Mouse (Mus musculus): ENCODE measurements around the gene Pnck.
A peak's percentile ranks its signal among the peaks of the same experiment; 100 is the strongest.

Pnck gene

DNA sequence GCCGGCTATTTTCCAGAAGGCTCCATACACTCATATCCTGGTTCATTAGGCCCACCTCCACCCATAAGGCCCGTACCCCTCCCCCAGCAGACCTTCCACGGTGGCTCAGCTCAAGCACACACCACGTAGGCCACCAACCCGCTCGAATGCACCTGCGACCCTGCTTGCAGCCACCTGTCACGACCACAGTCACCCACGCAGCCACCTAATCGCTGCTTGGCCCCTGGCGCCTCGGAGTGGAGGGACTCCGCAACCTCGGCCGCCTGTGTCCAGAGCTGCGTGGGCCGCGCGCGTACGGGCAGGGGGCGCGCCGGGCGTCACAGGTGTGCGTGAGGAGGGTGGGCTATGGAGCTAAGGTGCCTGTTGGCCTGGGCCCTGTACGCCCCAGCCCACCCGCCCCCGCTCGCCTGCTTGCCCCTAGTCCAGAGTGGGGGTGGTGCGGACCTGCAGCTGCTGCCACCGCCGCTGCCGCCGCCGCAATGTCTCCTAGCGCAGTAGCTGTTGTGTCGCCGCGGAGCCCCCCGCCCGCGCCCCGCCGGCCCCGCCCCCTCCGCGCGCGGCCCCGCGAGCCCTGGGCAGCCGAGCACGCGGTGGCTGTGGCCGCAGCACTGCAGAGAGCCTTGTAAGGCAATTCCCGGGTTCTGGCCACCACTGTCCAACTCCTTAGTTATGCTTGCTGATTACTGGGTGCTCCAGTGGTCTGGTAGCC, at the start of gene Pnck:
Pnck (minus strand) TSS at position 543 of the 709 bp plus-strand sequence.
- no peaks in the 10 kb centered on the region for H3K27me3 ChIP-seq (ENCODE audit: control insufficient read depth, insufficient read depth, low read length, poor library complexity, severe bottlenecking)
- no peak for DNase-seq (ENCODE audit: low read depth, low spot score)

DNA sequence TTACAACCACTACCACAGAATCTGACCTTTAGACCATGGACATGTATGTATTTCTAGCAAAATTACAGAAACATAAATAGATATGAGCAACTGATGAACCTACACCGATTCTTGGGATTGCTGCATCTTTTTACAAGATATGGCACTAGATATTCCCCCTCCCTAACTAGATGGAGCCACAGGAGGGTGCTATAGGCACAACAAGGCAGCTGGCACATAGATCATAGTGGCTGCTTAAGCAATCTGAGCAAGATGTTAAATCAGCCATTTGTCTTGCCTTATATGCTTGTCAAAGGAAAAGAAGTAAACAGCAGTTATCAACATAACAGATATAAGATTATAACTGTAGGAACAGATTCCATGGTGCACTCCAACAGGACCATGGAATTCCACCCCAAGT, 40.6 kb upstream of the Pnck start:
- peak; percentile 50 for DNase-seq (ENCODE audit: low read depth, low spot score)
- no peaks in the 10 kb centered on the region for H3K27me3 ChIP-seq (ENCODE audit: control insufficient read depth, insufficient read depth, low read length, poor library complexity, severe bottlenecking)
- 0 out of 2 replicates have a peak, but pooled peaks cover 2% of the 10 kb centered on the region for H3K36me3 ChIP-seq (ENCODE audit: control insufficient read depth, insufficient read depth, low read length, poor library complexity, severe bottlenecking)

More for the DNA sequence above, at the start of gene Pnck:
- H3K36me3 ChIP-seq (ENCODE audit: control insufficient read depth, insufficient read depth, low read length, poor library complexity, severe bottlenecking) = no peaks in the 10 kb centered on the region

DNA sequence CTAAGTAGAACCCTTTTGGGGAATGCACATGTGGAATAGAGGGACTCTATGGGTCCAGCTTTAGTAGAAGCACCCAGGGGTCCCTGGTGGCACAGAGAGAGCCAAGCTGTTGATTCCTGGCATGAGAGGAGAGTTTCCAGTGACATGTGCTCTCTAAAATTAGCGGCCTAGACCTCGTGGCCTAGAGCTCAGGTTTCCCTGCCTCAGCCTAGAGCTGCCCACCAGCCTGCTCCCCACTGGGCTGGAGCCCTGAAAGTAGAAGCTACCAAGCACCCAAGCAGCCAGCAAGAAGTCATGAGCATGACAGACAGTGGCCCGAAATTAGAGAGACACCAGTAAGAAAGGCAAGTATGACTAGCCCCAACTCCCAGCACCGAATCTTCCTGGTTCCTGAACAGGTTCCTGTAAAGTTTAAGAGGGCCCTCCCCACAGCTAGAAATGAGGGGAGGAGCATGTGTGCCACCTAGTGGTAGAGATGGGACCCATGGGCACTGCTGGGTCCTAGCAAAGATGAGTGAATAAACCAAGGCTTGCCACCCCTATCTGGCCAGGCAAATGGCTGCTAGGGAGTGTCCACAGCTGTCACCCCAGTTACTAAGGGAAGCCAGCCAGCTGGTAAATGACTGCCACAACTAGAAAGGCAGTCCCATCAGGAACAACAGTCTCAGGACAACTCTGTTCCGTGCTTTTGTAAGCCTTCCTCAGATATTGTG, 31.2 kb upstream of the Pnck start:
- peak; percentile 68 for DNase-seq (ENCODE audit: low read depth, low spot score)
- Histone ChIP-seq H3K27me3 (ENCODE audit: control insufficient read depth, insufficient read depth, low read length, poor library complexity, severe bottlenecking) (no peaks in the 10 kb centered on the region), H3K36me3 (ENCODE audit: control insufficient read depth, insufficient read depth, low read length, poor library complexity, severe bottlenecking) (0 out of 2 replicates have a peak, but pooled peaks cover 5% of the 10 kb centered on the region)

DNA sequence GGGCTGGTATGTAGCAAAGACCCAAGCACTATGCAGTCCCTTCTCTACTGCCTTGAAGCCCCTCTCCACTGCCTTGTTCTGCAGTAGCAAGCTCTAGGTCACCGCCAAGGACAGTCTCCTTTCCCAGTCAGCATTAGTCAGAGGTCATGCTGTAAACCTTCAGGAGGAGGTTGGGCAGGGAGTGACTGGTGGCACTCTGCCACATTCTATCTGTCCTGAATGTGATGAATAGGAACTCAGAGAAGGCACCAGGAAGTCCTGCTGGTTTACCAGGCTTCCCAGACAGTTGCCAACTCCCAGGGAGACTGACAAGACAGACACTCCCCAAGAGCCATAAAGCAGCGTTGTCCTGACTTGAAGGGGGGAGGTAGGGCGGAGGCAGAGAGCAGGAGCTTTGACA, 25.7 kb upstream of the Pnck start:
- Histone ChIP-seq H3K27me3 (ENCODE audit: control insufficient read depth, insufficient read depth, low read length, poor library complexity, severe bottlenecking) (no peaks in the 10 kb centered on the region), H3K36me3 (ENCODE audit: control insufficient read depth, insufficient read depth, low read length, poor library complexity, severe bottlenecking) (0 out of 2 replicates have a peak, but pooled peaks cover 5% of the 10 kb centered on the region)
- no peak for DNase-seq (ENCODE audit: low read depth, low spot score)

DNA sequence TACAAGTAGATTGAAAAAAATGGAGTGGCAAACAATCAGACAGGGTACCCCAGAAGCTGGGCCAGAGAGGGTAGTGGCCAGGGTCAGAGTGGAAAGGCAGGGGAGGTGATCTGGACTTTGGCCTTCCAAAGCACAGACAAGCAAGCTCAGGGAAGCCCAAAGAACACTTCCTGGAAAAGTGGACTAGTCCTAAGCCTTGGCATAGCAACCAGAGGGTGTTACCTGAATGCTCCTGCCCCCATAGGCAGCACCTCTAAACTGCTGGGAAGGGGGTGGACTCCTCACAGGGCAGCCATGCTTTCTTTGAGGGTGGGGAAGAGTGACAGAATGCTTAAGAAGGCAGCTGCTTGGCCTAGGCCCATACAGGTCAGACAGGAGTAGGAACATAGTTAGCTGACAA, 25.1 kb upstream of the Pnck start:
- 0 out of 2 replicates have a peak, but pooled peaks cover 5% of the 10 kb centered on the region for H3K36me3 ChIP-seq (ENCODE audit: control insufficient read depth, insufficient read depth, low read length, poor library complexity, severe bottlenecking)
- no peaks in the 10 kb centered on the region for H3K27me3 ChIP-seq (ENCODE audit: control insufficient read depth, insufficient read depth, low read length, poor library complexity, severe bottlenecking)
- DNase-seq (ENCODE audit: low read depth, low spot score) = no peak

DNA sequence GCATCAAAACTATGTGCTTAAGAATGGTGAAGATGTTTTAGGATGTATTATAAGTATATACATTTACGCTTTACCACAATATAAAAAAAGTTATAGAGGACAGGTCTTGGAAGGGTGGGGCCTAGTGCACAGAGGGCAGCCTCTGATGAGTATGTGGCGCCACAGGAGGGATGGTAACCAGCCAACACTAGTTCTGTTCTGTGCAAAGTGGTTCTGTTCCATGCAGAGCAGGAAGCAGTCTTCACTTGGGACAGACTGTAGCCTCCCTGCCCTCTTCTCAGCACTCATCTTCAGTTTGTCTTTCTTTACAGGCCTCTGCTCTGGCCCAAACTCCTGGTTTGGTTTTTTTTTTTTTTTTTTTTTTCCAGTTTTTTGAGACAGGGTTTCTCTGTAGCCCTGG, 24.2 kb upstream of the Pnck start:
- no peak for DNase-seq (ENCODE audit: low read depth, low spot score)
- Histone ChIP-seq H3K27me3 (ENCODE audit: control insufficient read depth, insufficient read depth, low read length, poor library complexity, severe bottlenecking) (no peaks in the 10 kb centered on the region), H3K36me3 (ENCODE audit: control insufficient read depth, insufficient read depth, low read length, poor library complexity, severe bottlenecking) (0 out of 2 replicates have a peak, but pooled peaks cover 5% of the 10 kb centered on the region)

DNA sequence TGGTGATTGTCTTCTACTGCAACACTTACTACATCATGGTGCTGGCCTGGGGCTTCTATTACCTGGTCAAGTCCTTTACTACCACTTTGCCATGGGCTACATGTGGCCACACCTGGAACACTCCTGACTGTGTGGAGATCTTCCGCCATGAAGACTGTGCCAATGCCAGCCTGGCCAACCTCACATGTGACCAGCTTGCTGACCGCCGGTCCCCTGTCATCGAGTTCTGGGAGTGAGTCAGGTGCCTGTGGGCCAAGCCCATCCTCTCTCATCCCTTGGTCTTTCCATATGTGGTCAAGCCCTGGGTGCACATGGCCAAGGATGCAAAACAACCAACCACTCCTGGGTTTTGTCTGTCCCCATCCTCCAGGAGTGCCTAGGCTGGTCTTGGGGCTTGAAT, 16.8 kb upstream of the Pnck start:
- H3K36me3 ChIP-seq (ENCODE audit: control insufficient read depth, insufficient read depth, low read length, poor library complexity, severe bottlenecking) = no peaks in the 10 kb centered on the region

DNA sequence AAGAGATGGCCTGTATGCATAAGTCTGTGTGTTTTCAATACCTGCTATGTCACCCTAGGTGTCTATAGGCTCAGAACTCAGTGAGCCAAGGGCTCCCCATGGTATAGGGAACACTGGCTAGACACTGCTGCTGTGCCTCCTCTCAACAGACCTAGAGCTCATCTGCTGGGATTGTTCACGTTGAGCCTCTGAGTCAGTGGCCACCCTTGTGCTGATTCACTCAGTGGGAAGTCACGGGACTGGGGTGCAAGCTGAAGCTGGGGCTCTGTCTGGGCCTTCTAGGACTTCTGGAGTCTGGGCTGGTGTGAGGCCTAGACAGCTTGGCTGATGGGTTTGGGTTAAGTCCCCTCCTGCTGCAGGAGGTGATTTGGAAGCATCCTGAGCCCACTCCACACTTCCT, 15.3 kb upstream of the Pnck start:
- H3K27me3 ChIP-seq (ENCODE audit: control insufficient read depth, insufficient read depth, low read length, poor library complexity, severe bottlenecking) = no peaks in the 10 kb centered on the region
- no peak for DNase-seq (ENCODE audit: low read depth, low spot score)
- H3K36me3 ChIP-seq (ENCODE audit: control insufficient read depth, insufficient read depth, low read length, poor library complexity, severe bottlenecking) = no peaks in the 10 kb centered on the region

More for the DNA sequence above, 16.8 kb upstream of the Pnck start:
- H3K27me3 ChIP-seq (ENCODE audit: control insufficient read depth, insufficient read depth, low read length, poor library complexity, severe bottlenecking) = no peaks in the 10 kb centered on the region
- DNase-seq (ENCODE audit: low read depth, low spot score) = no peak

DNA sequence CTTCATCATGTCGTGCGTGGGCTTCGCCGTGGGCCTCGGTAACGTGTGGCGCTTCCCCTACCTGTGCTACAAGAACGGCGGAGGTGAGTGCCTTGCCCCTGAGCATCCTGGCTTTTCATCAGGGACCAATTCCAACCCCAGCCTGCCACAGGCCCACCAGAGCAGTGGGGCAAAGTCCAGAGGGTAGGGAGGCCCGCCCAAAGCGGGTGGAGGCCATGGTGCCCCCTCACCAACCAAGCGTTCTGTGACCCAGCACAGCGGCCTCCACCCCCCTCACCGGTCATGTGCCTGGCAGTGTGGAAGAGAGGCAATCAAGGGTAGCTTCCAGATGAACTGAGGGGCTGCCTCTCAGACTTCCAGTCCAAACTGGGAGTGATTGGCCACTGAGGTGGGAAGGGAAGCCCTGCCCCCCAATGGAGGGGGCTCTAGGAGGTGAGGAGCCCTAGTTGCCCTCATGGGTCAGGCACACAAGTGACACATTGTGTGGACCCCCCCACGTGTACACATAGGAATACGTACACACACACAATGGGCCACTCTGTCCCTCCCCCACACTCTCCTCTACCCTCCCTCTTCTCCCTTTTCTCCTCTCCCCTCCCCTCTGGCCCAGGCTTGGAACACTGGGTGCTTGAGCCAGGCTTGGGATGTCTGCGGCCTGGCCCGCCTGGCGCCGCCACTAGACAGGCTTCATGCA, 14.2 kb upstream of the Pnck start:
- H3K36me3 ChIP-seq (ENCODE audit: control insufficient read depth, insufficient read depth, low read length, poor library complexity, severe bottlenecking) = no peaks in the 10 kb centered on the region
- DNase-seq (ENCODE audit: low read depth, low spot score) = no peak
- H3K27me3 ChIP-seq (ENCODE audit: control insufficient read depth, insufficient read depth, low read length, poor library complexity, severe bottlenecking) = no peaks in the 10 kb centered on the region

DNA sequence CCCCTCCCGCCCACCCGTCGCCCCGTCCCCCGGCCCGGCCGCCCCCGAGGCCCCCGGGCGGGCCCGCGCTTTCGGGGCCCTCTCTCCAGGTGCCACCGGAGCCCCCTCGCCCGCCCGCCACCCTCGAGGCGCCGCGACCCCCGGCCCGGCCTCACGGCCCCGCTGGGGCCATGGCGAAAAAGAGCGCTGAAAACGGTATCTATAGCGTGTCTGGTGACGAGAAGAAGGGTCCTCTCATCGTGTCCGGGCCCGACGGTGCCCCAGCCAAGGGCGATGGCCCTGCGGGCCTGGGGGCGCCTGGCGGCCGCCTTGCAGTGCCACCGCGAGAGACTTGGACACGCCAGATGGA, 13.7 kb upstream of the Pnck start:
- DNase-seq (ENCODE audit: low read depth, low spot score) = no peak
- no peaks in the 10 kb centered on the region for H3K27me3 ChIP-seq (ENCODE audit: control insufficient read depth, insufficient read depth, low read length, poor library complexity, severe bottlenecking)
- H3K36me3 ChIP-seq (ENCODE audit: control insufficient read depth, insufficient read depth, low read length, poor library complexity, severe bottlenecking) = no peaks in the 10 kb centered on the region

DNA sequence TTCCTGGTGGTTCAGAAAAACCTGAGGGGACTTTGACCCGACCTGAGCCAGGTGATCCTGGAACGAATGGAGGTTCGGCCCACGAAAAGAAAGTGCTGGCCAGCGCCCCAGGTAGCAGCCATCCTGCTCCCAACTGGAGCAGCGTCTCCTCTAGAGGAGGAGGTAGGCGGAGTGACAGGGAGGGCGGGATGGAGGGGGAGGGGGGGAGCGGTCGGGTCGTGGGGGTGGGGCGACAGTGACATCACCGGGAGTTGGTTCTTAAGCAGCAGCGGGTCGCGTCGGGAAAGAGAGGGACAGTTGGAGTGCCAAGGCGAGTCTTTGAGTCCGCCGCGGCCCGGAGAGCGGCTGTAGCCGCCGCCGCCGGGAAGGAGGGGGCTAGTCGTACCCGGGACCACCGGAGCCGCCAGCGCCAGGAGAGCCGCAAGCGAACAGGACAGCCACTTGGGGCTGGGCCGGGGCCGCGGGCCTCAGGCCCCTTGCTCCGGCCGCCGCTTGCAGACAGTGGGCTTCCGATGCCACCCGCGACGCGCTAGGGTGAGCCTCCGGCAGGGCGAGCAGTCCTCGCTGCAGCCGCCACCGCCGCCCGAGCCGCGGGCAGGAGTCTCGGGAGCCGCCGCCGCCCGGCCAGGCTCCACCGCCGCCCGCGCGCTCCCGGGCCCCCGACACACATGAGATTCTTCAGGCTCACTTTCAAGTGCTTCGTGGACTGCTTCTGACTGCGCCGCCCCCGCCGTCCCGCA, 13.1 kb upstream of the Pnck start, which contains the start of gene Slc6a8:
Slc6a8 (plus strand) TSS at position 272 of the 740 bp plus-strand sequence.
- DNase-seq (ENCODE audit: low read depth, low spot score) = peak; percentile 27
- H3K27me3 ChIP-seq (ENCODE audit: control insufficient read depth, insufficient read depth, low read length, poor library complexity, severe bottlenecking) = no peaks in the 10 kb centered on the region
- no peaks in the 10 kb centered on the region for H3K36me3 ChIP-seq (ENCODE audit: control insufficient read depth, insufficient read depth, low read length, poor library complexity, severe bottlenecking)

DNA sequence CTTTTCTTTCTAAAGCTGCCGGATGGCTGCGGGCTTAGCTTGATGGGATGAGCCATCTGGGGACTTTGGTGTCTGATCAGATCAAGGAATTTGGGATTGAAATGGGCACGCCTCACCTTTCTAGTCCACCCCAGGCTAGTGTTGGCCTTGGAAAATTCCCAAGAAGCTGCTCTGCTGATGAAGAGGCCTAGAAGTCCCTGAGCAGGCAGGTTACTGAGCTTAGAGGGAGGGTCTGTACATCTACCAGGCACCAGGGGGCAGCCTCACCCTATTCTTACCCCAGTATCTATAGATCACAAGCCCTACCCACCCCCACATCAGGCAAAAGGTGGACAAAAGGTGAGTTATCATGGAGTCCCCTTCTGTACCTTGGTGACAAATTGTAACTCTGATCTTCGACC, 12.1 kb upstream of the Pnck start:
- DNase-seq (ENCODE audit: low read depth, low spot score) = peak; percentile 75
- H3K27me3 ChIP-seq (ENCODE audit: control insufficient read depth, insufficient read depth, low read length, poor library complexity, severe bottlenecking) = no peaks in the 10 kb centered on the region
- no peaks in the 10 kb centered on the region for H3K36me3 ChIP-seq (ENCODE audit: control insufficient read depth, insufficient read depth, low read length, poor library complexity, severe bottlenecking)

DNA sequence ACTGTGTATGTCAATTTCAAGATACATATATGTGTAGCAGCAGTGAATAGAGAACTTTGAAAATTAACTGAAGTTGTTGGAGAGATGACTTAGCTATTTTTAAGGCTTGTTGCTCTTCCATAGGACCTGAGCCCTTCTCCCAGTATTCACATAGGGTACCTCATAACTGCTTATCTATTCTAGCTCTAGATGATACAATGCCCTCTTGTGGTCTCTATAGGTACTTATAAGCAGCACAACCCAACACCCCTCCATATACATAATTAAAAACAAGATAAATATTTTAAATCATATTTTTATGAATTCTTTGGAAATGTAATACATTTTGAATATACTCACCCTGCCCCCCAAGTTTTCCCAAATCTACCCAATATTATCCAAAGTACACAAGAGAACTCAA, 3.2 kb upstream of the Pnck start:
- H3K27me3 ChIP-seq (ENCODE audit: control insufficient read depth, insufficient read depth, low read length, poor library complexity, severe bottlenecking) = no peaks in the 10 kb centered on the region
- peak; percentile 34 for DNase-seq (ENCODE audit: low read depth, low spot score)
- no peaks in the 10 kb centered on the region for H3K36me3 ChIP-seq (ENCODE audit: control insufficient read depth, insufficient read depth, low read length, poor library complexity, severe bottlenecking)

DNA sequence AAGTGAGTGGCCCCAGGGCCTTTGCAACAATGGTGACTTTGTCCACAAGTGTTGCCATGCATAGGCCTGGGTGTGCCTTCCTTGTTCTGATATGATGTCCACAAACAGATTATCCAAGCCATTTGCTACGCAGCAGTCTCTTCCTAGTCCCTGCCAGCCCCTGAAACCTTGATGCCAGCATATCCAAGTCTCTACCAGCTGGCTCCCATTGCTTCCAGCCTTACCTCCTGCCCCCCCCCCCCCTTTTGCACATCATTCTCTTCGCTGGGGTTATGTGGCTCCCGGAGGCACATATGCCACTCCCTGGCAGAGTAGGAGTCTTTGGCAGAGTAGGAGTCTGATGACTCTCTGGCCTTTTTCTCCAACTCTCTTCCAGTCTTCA, 358 bp upstream of the Pnck start:
- DNase-seq (ENCODE audit: low read depth, low spot score) = no peak
- H3K27me3 ChIP-seq (ENCODE audit: control insufficient read depth, insufficient read depth, low read length, poor library complexity, severe bottlenecking) = no peaks in the 10 kb centered on the region
- H3K36me3 ChIP-seq (ENCODE audit: control insufficient read depth, insufficient read depth, low read length, poor library complexity, severe bottlenecking) = no peaks in the 10 kb centered on the region

Data from splenic B cell, adult 2 months (primary cell).